Mouse (Mus musculus): Measurements from ENCODE around the gene Zswim3.
"Not testable (repeated sequence)": the region's sequence is repeated elsewhere in the genome, so short reads cannot be mapped to it uniquely, and the experiment has no call there.

Zswim3 gene

DNA sequence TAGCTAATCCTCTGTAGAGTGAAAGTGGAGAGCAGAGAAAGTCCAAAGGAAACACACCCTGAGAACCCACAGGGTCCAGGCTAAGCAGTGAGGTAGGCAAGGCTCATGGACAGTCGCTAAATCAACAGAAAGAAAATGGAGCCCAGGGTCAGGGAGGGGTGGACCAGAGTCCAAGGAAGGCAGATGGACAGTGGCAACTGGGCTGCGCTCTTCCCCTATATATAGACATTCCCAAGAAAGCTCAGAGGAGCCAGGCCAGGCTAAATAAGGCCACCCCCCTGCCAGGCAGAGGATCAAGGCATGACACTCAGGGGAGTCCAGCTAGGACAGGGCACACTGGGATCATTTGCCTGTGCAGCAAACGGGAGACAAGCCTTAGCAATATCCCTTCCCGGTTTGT lies 23.0 kb upstream of the Zswim3 start:
- no peak for DNase-seq (ENCODE audit: low spot score in 2 of 2)

DNA sequence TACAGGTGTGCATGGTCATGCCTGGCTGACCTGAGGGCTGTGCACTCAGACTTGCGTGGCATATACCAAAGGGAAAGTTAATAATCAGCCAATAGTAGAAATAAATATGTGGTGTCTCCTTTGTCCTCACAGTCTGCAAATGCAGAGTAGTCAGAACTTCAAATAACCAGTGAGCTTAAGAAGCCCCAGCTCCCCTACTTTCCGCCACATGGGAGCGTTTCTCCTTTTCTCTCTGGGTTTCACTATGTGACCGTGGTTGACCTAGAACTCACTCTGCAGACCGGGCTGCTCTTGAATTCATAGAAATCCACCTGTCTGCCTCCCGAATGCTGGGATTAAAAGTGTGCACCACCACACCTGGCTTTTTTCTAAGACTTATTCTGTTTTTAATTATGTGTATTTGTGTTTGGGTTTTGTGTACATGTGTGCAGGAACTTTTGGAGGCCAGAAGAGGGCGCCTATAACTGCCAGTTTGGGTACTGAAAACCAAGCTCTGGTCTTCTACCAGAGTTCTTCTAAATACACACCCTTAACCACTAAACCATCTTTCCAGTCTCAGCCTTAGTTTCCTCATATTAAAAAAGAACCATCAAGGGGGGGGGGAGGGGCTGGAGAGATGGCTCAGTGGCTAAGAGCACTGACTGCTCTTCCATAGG lies 20.8 kb upstream of the Zswim3 start:
- no peak for DNase-seq (ENCODE audit: low spot score in 2 of 2)

DNA sequence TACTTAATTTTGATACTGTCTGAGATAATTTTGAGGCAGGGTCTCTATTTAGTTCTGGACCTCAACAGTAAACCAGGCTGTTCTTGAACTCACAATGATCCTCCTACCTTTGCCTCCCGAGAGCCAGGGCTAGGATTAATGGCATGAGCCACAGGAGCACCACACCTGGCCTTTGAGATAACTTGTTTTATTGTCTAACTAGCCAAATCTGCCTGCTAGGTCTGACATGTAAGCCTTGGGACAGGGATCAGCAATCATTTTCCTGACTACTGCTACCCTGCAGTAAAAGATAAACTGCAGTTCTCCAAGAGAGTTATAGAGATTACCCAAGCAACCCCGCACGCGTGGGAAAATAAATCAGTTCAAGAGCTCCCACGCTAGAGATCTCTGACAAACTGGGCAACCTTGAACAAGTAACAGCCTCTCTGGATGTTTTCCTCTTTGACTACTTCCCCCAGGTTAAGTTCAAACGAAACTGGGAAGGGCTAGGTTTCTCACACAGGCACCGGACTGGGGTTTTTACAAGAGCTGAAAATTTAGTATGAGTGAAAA lies 20.0 kb upstream of the Zswim3 start:
- DNase-seq (ENCODE audit: low spot score in 2 of 2), result no peak

DNA sequence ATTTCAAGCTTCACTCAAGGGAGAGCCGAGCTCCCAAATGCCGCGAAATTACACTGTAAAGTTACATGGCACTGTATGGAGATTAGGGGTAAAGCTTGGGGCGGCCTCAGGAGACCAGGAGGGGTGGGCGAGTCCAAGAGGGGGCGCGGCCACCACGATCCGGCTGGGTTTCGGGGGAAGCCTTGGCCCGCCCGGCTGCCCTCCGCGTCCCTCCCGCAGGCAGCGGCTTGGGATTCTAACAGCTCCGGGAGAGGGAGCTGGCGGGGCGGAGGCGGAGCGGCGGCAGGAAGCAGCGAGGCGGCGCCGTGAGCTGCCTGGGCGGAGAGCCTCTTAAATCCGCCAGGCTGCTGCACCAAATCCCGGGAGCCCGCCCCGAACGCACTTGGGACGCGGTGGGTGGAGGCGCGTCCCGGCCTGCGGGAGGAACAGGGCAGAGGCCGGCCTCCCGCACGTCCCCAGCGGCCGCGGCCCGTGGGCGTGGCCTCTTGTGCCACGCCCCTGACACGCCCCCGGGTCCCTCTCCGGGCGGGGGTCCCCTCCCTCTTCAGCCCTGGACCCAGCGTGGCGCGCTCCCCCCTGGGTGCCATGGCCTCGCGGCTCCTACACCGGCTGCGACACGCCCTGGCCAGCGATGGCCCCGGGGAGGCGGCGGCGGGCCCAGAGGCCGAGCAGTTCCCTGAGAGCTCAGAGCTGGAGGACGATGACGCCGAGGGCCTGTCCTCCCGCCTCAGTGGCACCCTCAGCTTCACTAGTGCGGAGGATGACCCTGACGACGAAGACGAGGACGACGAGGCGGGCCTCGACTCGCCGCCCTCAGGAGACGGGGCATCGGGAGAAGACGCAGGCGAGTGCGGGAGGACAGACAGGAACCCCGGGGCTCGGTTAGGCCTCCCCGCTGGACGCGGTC lies 19.2 kb upstream of the Zswim3 start, which contains the start of gene Snx21:
TSS of gene Snx21 (plus strand) at position 343 of the 907 bp plus-strand sequence.
- peak; percentile 70 to 87 for DNase-seq (ENCODE audit: low spot score in 2 of 2)

DNA sequence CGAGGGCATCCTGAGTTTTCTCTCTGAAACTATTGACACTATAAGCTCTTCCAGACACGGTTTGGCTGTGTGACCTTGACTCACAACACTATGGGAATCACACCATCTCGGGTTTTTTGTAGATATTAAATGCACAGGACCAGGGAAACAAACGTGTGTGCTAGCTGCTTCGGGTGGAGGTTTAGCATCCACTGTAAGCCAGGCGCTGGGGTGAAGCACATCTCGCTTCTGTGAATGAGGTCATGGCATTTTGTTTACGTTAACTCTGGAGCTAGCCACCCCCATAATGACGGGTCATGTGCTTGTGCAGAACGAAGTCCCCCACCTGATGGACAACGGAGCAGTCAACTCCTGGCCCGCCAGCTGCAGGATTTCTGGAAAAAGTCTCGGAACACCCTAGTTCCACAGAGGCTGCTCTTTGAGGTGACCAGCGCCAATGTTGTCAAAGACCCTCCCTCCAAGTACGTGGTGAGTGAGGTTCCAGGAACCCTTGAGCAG lies 18.5 kb upstream of the Zswim3 start:
- DNase-seq (ENCODE audit: low spot score in 2 of 2), result no peak

DNA sequence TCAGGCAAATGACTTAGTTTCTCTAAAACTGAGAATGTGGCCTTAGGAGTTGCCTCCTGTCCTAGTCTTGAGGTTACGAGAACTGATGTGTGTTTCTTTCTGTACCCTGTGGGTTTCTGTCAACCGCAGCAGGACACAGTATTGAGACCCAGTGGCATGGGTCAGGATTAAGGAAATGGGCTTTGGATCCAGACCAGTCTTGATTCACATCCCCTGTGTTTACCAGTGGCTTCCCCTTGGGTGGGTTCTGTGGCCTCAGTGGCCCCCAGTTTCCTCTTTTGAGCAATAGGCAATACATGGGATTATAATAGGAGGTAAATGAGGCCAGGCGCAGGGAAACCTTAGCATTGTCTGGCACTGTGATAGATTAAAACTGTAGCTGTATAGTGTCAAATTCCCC lies 17.9 kb upstream of the Zswim3 start:
- no peak for DNase-seq (ENCODE audit: low spot score in 2 of 2)

DNA sequence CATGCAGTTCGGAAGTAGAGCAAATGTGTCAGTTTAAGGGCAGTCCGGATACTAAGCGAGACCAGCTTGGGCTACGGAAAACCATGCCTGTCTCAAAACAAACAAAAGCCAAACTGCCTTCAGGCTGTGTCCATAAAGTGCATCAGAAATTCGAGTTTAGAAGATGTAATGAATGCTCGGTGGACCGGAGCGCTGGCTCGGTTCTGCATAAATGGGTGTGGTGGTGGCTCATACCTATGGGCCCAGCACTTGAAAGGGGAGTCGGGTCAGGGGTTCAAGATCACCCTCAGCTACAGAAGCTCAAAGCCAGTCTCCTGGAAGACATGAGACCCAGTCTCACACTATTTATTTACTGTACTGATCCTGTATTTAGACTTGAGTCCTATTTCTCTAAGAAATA lies 17.1 kb upstream of the Zswim3 start:
- DNase-seq (ENCODE audit: low spot score in 2 of 2), result no peak

DNA sequence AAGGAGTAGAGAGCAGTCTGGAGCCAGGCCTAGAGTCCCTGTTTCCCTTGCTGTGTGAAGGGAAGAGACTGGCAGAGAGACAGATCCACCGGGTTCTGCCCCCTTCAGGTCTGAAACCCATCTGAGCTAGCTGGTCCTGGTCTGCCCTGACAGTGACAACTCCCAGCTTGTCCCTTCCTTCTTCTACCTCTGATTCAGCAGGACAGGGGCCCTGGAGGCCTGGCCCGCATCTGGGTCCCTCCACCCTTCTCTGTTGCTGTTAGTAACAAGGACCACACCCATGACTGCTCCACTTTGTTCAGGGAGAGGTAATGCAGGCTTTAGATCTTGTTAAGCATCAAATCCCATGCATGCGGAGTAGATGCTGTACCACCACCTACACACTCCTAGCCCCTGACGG lies 16.5 kb upstream of the Zswim3 start:
- DNase-seq (ENCODE audit: low spot score in 2 of 2), result no peak

DNA sequence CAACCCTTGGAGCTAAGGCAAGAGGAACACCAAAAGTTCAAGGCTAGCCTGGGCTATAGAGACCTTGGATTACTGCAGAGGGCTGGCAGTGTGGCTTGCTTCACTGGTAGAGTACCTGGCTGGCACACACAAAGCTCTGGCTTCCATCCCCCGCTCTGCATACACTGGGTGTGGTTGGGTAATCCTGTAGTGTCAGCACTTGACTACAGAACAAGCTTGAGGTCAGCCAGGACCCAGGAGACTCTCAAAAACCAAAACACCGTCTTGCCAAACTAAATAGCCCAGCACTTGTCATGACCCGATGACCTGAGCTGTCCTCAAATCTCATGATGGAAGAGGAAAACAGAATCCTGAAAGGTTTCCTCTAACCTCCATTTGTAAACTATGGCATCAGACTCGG lies 14.4 kb upstream of the Zswim3 start:
- no peak for DNase-seq (ENCODE audit: low spot score in 2 of 2)

DNA sequence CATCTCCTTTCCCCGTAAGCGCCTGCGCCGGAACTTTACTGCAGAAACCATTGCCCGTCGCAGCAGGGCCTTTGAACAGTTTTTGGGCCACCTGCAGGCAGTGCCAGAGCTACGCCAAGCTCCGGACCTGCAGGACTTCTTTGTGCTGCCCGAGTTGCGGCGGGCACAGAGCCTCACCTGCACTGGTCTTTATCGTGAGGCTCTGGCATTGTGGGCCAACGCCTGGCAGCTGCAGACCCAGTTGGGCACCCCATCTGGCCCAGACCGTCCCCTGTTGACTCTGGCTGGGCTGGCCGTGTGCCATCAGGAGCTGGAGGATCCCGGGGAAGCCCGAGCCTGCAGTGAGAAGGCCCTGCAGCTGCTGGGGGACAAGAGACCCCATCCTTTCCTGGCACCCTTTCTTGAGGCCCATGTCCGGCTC lies 13.0 kb upstream of the Zswim3 start:
- DNase-seq (ENCODE audit: low spot score in 2 of 2), result no peak

DNA sequence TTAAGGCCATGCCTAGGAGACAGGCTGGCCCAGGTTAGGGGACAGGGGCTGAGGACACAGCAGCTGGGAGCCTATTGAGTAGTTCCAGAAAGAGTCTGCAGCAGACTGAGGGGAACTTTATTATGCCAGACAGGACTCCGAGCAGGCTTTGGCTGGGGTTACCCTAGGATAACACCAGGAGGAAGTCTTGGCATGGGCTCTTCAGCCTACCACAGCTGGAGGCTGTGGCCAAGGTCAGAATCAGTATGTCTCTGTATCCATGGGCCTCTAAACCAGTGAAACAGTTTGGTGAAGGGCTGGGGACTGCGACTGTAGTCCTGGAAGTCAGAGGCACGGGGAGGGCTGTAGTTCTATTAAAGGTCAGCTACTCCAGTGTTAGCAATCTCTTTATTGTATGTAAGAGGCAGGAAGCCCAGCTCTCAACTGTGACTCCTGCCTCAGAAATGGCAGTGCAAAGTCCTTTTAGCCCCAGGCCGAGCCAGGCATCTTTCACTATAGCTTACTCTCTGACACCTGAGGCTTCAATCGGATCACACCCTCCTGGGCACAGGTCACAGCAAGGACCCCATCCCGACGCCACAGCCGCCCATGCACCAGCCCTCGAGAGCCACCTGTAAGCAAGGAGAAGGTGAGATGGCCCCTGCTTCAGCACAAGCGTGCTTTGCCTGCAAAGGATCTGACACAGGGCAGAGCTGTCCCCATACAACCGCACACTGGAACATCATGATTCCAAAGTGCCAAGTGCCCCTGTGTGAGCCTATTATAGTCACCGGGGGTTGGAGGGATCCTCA lies 12.3 kb upstream of the Zswim3 start:
- DNase-seq (ENCODE audit: low spot score in 2 of 2), result no peak

DNA sequence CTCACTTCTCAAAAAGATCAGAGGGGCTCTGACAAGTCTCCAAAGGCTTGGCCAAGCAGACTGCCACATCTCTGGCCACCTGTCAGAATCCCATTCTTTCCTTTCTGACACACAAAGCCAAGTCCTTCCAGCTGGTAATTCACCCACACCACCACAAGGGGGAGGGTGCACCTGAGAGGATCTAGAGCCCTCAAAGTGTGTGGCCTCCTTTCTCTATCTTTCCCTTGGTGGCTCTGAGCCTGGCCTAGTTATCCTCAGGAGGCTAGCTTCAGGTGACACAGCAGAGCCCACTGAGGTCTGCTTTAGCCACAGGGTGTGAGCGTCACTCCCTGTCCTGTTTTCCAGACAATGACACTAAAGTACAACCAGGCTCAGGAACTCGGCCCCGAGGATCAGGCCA lies 11.7 kb upstream of the Zswim3 start:
- DNase-seq (ENCODE audit: low spot score in 2 of 2), result peak in 1 of 2 experiments; percentile 70

DNA sequence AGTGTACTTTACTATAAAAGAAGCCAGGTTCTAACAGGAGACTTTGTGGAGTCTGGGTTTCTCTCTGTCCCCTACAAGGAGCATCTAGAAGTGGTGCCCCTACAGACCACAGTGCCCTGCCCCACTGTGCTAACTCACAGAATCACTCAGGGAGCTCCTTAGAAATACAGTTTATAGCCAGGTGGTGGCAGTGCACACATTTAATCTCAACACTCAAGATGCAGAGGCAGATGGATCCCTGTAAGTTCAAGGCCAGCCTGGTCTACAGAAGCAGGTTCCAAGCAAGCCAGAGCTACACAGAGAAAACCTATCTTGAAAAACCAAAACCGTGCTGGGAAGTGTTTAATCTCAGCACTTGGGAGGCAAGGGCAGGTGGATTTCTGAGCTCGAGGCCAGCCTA lies 11.1 kb upstream of the Zswim3 start:
- DNase-seq (ENCODE audit: low spot score in 2 of 2), result no peak

DNA sequence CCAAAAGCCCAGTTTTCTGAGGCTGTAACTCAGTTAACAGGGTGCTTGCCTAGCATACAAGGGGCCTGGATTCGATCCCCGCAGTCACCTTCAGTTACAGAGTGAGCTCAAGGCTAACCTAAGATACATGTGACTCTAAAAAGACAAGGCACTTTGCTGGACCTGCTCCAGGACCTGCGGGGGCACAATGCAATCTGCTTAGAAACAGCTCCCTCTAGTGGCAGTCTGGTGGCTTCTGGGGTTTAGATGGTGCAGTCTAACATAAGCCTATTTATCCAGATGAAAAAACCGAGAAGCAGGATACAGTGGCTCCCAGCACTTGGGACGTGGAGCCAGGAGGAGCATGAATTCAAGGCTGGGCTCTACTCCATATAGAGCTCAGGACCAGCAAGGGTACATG lies 10.6 kb upstream of the Zswim3 start:
- DNase-seq (ENCODE audit: low spot score in 2 of 2), result peak in 1 of 2 experiments; percentile 86

DNA sequence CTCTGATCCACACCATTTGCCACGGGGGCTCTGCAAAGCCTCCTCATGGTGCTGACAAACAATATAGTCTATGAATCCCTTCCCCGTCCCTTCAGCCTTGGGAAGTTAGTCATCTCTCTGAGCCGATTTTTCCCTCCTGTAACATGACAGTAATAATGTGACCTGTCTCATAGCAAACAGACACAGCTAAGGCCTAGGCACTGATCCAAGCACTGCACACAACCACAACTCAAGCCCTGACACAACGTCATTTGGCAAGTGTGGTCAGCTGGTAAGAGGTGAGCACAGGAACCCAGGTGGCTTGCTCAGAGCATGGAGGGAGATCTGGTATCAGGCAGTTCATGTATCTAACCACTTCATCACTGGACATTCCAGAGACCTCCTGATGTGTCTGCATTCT lies 9.0 kb upstream of the Zswim3 start:
- no peak for DNase-seq (ENCODE audit: low spot score in 2 of 2)

DNA sequence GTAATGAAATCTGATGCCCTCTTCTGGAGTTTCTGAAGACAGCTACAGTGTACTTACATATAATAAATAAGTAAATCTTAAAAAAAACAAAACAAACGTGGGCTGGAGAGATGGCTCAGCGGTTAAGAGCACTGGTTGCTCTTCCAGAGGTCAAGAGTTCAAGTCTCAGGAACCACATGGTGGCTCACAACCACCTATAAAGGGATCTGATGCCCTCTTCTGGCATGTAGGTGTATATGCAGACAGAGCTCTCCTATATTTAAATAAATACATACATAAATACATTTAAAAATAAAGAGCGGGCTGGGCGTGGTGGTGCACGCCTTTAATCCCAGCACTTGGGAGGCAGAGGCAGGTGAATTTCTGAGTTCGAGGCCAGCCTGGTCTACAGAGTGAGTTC lies 6.3 kb upstream of the Zswim3 start:
- DNase-seq (ENCODE audit: low spot score in 2 of 2), result not testable (repeated sequence)

DNA sequence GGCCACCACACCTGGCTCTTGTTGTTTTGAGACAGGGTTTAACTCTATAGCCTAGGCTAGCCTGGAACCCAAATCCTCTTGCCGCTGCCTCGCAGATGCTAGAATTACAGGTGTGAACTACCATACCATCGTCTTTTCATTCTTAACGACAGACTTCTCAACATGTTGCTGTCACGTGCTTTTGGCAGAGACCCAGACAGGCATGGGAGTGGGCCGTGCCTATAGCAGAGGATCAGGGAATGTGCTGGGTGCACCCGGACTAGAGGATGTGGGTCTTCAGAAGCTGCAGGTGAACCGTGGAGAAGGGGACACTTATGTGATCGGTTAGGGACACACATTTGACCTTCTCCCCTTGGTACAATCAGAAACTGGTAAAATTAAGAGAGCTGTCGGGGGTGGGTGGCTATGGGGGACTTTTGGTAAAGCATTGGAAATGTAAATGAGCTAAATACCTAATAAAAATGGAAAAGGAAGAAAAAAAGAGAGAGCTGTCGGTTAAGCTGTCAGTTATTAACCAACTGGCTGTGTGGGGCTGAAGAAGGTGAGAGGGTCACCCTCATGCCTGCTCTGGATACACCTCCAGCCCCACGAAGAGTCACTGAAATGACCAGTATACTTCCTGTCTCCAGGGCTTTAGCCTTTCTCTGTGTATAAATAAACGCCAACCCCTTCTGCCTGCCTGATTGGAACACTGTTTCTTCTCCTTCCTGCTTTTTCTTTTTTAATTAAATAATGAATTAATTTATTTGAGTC lies 4.5 kb upstream of the Zswim3 start:
- no peak for DNase-seq (ENCODE audit: low spot score in 2 of 2)

DNA sequence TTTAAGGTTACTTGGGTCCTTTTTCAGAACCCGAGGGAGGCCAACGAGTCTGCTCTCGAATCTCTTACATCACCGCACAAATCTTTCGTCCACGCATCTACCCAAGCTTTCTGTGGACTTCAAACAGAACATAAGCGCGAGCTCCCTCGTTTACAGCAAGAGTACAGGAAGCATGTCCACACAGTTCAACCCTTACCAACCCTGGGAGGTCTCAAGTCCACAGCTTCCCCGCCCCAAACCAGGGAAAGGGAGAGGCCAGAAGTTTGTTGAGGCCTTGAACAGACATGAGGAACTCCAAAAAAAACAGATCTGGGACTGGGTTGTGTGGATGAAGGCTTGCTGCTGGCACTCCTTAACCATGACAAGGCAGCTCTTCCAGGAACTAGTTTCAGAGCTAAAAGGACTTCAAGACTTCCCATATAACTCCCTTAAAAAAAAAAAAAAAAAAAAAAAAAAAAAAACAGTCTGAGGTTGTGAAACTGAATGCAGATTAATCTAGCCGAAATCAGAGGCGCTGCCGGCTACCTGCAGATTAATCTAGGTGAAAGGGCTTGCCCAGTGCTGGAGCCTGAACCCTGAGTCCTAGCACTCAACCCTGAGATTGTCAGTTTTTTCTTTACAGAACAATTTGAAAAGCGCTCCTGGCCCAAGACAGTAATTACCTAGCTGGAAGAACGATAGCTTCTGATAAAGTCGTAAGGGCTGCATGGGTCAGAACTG lies 1.5 kb upstream of the Zswim3 start:
- DNase-seq (ENCODE audit: low spot score in 2 of 2), result no peak

DNA sequence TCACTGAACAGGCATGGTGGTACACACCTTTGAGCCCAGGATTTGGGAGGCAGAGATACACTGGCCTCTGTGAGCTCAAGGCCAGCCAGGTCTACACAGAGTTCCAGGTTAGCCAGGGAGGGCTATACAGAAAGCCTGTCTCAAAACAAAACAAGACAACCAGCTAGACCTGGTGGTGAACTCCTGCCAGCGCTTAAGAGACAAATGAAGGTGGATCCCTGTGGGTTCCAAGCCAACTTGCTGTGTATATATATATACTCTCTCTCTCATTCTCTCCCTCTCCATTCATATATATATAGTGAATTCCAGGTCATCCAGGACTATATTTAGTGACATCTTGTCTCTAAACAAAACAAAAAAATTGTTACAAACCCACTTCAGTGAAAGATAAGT lies 981 bp upstream of the Zswim3 start:
- DNase-seq (ENCODE audit: low spot score in 2 of 2), result no peak

DNA sequence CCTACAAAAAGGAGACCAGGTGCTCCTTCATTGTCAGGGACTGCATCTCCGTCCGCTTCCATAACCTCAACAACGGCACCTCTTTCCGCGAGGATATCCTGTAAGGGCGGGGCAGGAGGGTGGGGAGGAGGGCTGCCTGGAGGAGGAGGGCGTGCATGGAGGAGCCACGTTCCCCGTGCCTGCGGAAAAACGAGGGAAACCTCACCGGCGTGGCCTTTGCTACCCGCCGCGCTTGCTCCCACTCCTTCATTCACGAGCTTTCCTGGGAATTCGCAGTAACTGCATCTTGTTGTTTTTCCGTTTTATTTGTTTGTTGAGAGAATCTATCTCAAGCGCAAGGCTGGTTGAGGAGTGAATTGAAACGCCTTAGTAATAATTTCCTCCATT lies 427 bp downstream of the Zswim3 start:
- DNase-seq (ENCODE audit: low spot score in 2 of 2), result no peak

DNA sequence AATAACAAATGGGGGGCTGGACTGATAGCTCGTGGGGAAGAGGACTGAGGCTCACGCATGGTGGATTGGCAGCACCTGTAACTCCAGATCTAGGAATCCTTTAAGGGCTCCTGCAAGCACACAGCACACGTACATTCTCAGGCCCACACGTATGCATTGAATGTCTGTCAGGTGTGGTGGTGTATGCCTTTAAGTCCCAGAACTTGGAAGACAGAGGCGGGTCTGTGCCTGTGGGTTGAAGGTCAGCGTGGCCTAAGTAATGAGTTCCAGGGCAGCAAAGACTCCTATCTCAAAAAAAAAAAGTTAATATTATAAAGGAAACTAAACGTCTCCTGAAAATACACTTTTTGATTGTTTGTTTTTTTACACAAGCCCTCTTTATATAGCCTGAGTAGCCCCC lies 1.7 kb downstream of the Zswim3 start:
- no peak for DNase-seq (ENCODE audit: low spot score in 2 of 2)
